Mouse (Mus musculus): ENCODE measurements around the gene Alcam. TPM values are rescaled to one million over a fixed set of nuclear protein-coding genes. Genes with fewer than 3 reads are reported as not detected.

The Alcam gene
- polyA plus RNA-seq, 1 experiment from 2014 or later = 68.9 TPM

GRCm38 (mm10) chr16:52307016-52307415 lies 146.9 kb downstream of the Alcam start:
- H3K4me1 ChIP-seq (ENCODE audit: insufficient read depth, low read depth, low read length) = no peaks in the 10 kb centered on the region
- H3K4me3 ChIP-seq (ENCODE audit: low read depth, low read length) = no peak overlapping the region
- H3K9me3 ChIP-seq (ENCODE audit: low read length) = no peaks in the 10 kb centered on the region
- 73% methylated on average over 2 of the region's 2 CpGs for WGBS
- no peak for ATAC-seq
- DNase-seq (ENCODE audit: low spot score) = no peak
- H3K27ac ChIP-seq (ENCODE audit: low read length) = no peak overlapping the region
- H3K9ac ChIP-seq (replicated peaks; ENCODE audit: low read depth) = no peak overlapping the region
- TF ChIP-seq EP300 (IDR thresholded peaks at IDR 0.05) (no peak), CTCF (IDR thresholded peaks at IDR 0.05) (no peak)
- no peak overlapping the region for H3K4me2 ChIP-seq (replicated peaks; ENCODE audit: low read depth, low read length)
- H3K36me3 ChIP-seq (ENCODE audit: insufficient read depth, low read length) = no peaks in the 10 kb centered on the region
- H3K27me3 ChIP-seq (replicated peaks; ENCODE audit: insufficient read depth, low read length) = no peaks in the 10 kb centered on the region

GRCm38 (mm10) chr16:52303532-52303902 lies 150.4 kb downstream of the Alcam start:
- TF ChIP-seq EP300 (IDR thresholded peaks at IDR 0.05) (no peak), CTCF (IDR thresholded peaks at IDR 0.05) (no peak)
- ATAC-seq = no peak
- DNase-seq (ENCODE audit: low spot score) = no peak
- H3K4me2 ChIP-seq (replicated peaks; ENCODE audit: low read depth, low read length) = no peak overlapping the region
- no peaks in the 10 kb centered on the region for H3K36me3 ChIP-seq (ENCODE audit: insufficient read depth, low read length)
- H3K9me3 ChIP-seq (ENCODE audit: low read length) = no peaks in the 10 kb centered on the region
- no peak overlapping the region for H3K9ac ChIP-seq (replicated peaks; ENCODE audit: low read depth)
- 58% methylated on average over 4 of the region's 4 CpGs for WGBS
- no peak overlapping the region for H3K4me3 ChIP-seq (ENCODE audit: low read depth, low read length)
- H3K27me3 ChIP-seq (replicated peaks; ENCODE audit: insufficient read depth, low read length) = no peaks in the 10 kb centered on the region
- H3K27ac ChIP-seq (ENCODE audit: low read length) = no peak overlapping the region
- H3K4me1 ChIP-seq (ENCODE audit: insufficient read depth, low read depth, low read length) = no peaks in the 10 kb centered on the region

GRCm38 (mm10) chr16:52302790-52303531 lies 150.9 kb downstream of the Alcam start:
- 86% methylated on average over 9 of the region's 9 CpGs for WGBS
- ATAC-seq = no peak
- no peak overlapping the region for H3K9ac ChIP-seq (replicated peaks; ENCODE audit: low read depth)
- H3K4me1 ChIP-seq (ENCODE audit: insufficient read depth, low read depth, low read length) = no peaks in the 10 kb centered on the region
- H3K27ac ChIP-seq (ENCODE audit: low read length) = no peak overlapping the region
- TF ChIP-seq EP300 (IDR thresholded peaks at IDR 0.05) (no peak), CTCF (IDR thresholded peaks at IDR 0.05) (no peak)
- no peaks in the 10 kb centered on the region for H3K9me3 ChIP-seq (ENCODE audit: low read length)
- no peaks in the 10 kb centered on the region for H3K27me3 ChIP-seq (replicated peaks; ENCODE audit: insufficient read depth, low read length)
- no peak for DNase-seq (ENCODE audit: low spot score)
- H3K36me3 ChIP-seq (ENCODE audit: insufficient read depth, low read length) = no peaks in the 10 kb centered on the region
- H3K4me2 ChIP-seq (replicated peaks; ENCODE audit: low read depth, low read length) = no peak overlapping the region
- H3K4me3 ChIP-seq (ENCODE audit: low read depth, low read length) = no peak overlapping the region

GRCm38 (mm10) chr16:52301730-52302129 lies 152.1 kb downstream of the Alcam start:
- H3K9ac ChIP-seq (replicated peaks; ENCODE audit: low read depth) = no peak overlapping the region
- DNase-seq (ENCODE audit: low spot score) (no peak), ATAC-seq (no peak)
- no peaks in the 10 kb centered on the region for H3K9me3 ChIP-seq (ENCODE audit: low read length)
- no peaks in the 10 kb centered on the region for H3K36me3 ChIP-seq (ENCODE audit: insufficient read depth, low read length)
- WGBS = 85% methylated on average over 7 of the region's 7 CpGs
- H3K27ac ChIP-seq (ENCODE audit: low read length) = no peak overlapping the region
- no peak overlapping the region for H3K4me3 ChIP-seq (ENCODE audit: low read depth, low read length)
- H3K27me3 ChIP-seq (replicated peaks; ENCODE audit: insufficient read depth, low read length) = no peaks in the 10 kb centered on the region
- H3K4me1 ChIP-seq (ENCODE audit: insufficient read depth, low read depth, low read length) = no peaks in the 10 kb centered on the region
- TF ChIP-seq CTCF (IDR thresholded peaks at IDR 0.05) (no peak), EP300 (IDR thresholded peaks at IDR 0.05) (no peak)
- no peak overlapping the region for H3K4me2 ChIP-seq (replicated peaks; ENCODE audit: low read depth, low read length)

- H3K27ac ChIP-seq (ENCODE audit: low read length) = no peak overlapping the region
- H3K4me2 ChIP-seq (replicated peaks; ENCODE audit: low read depth, low read length) = no peak overlapping the region
- no peaks in the 10 kb centered on the region for H3K27me3 ChIP-seq (replicated peaks; ENCODE audit: insufficient read depth, low read length)
- no peak overlapping the region for H3K9ac ChIP-seq (replicated peaks; ENCODE audit: low read depth)
- 25% methylated on average over 1 of the region's 1 CpGs for WGBS
- no peaks in the 10 kb centered on the region for H3K4me1 ChIP-seq (ENCODE audit: insufficient read depth, low read depth, low read length)
- H3K4me3 ChIP-seq (ENCODE audit: low read depth, low read length) = no peak overlapping the region
- H3K9me3 ChIP-seq (ENCODE audit: low read length) = no peaks in the 10 kb centered on the region
- H3K36me3 ChIP-seq (ENCODE audit: insufficient read depth, low read length) = no peaks in the 10 kb centered on the region; the same call in 1 of the 2 replicates
- ATAC-seq = no peak
- TF ChIP-seq CTCF (IDR thresholded peaks at IDR 0.05) (no peak), EP300 (IDR thresholded peaks at IDR 0.05) (no peak)
- no peak for DNase-seq (ENCODE audit: low spot score)
Observed at GRCm38 (mm10) chr16:52296376-52296775, 157.5 kb downstream of the Alcam start.

GRCm38 (mm10) chr16:52295535-52295934 lies 158.3 kb downstream of the Alcam start:
- no peak overlapping the region for H3K27ac ChIP-seq (ENCODE audit: low read length)
- H3K9ac ChIP-seq (replicated peaks; ENCODE audit: low read depth) = no peak overlapping the region
- H3K4me3 ChIP-seq (ENCODE audit: low read depth, low read length) = no peak overlapping the region
- H3K4me1 ChIP-seq (ENCODE audit: insufficient read depth, low read depth, low read length) = no peaks in the 10 kb centered on the region
- H3K27me3 ChIP-seq (replicated peaks; ENCODE audit: insufficient read depth, low read length) = no peaks in the 10 kb centered on the region
- no peak for DNase-seq (ENCODE audit: low spot score)
- no peak for ATAC-seq
- no peak overlapping the region for H3K4me2 ChIP-seq (replicated peaks; ENCODE audit: low read depth, low read length)
- H3K9me3 ChIP-seq (ENCODE audit: low read length) = no peaks in the 10 kb centered on the region
- TF ChIP-seq CTCF (IDR thresholded peaks at IDR 0.05) (no peak), EP300 (IDR thresholded peaks at IDR 0.05) (no peak)
- no peaks in the 10 kb centered on the region; the same call in 1 of the 2 replicates for H3K36me3 ChIP-seq (ENCODE audit: insufficient read depth, low read length)

Data from lung, postnatal 0 days (tissue).